Mouse (Mus musculus) monocyte, adult 59 days (primary cell): Measurements from ENCODE around the gene Ccng1. TPM values are rescaled to one million over a fixed set of nuclear protein-coding genes. Genes with fewer than 3 reads are reported as not detected.

Experiments
- total RNA-seq, 2 experiments: library from RNA; stranded (reverse); gene quantifications; one replicate each; pipeline ENCODE4 v1.2.4; 2023

The Ccng1 gene
- 10 to 100 TPM; 45.3 to 48.0 TPM for total RNA-seq

DNA sequence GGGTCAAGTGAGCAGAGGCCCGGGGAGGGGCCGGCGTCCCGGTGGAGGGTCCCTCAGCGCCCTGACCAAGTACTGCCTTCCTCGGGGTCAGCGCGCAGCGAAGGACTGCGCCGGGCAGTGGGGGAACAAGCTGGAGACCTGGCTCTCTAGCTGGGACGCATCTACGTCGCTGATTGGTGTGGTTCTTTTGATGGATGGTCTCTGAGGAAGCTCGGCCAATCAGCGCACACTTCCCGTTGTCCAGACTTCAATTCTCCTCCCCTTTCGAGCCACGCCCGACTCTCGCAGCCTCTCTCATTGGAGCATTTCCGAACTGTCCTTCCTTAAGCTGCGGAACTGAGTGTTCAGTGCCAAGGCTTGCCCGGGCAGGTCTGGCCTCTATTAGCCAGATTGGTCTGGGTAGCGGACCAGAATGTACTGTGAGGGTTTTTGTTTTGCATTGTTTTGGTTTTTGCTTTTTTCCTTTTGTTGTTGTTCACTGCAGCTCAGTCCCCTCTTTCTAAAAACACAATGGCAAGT is at the start of gene Ccng1:
Gene Ccng1 (minus strand): TSS at position 203 of the 519 bp plus-strand sequence.

DNA sequence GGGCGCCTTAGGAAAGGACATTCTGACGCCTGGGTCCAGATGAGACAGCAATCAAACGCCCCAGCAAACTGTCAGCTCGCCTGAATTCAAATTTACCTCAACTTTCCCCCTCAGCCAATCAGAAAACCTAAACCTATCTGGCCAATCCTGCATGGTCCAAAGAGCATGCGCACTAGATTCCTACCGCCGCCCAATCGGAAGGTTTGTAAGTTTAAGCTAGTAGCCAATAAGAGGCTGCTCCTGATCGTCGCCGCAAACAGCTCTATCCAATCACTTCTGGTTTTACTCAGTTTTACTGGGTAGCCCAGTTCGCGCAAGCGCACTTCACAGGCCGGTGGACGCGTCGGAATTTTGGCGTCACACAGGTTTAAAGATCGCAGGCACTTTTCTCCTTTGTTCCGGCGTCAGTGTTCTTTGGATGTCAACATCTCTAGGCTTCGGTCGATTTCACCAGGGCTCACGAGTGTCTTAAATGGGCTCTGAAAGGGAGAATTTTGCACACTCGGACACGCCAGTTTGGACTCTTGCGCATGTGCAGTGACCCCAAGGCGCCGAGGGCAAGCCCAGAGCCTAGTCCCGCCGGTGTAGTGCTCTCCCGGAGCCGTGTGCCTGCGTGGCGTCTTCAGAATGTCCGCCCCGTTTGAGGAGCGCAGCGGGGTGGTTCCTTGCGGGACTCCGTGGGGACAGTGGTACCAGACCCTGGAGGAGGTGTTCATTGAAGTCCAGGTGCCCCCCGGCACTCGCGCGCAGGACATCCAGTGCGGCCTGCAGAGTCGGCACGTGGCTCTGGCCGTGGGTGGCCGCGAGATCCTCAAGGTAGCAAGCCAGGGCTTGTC is 21.6 kb downstream of the Ccng1 start, which contains the start of the genes Hmmr and Nudcd2:
Gene Hmmr (minus strand): TSS at position 84 of the 836 bp plus-strand sequence.
Gene Nudcd2 (plus strand): TSS at position 329 of the 836 bp plus-strand sequence.

Other genes starting within 250 kb of the Ccng1 start
- gene Mat2b, start 60.1 kb downstream of the Ccng1 start, total RNA-seq, result 10 to 100 TPM; 79.0 to 80.6 TPM
- gene Hmmr, start 21.9 kb downstream of the Ccng1 start, total RNA-seq, result under 1 TPM; 0.37 to 0.49 TPM
- gene Nudcd2, start 21.6 kb downstream of the Ccng1 start, total RNA-seq, result 10 to 100 TPM in 1 of 2 experiments, 1 to 10 TPM in 1; 7.9 to 14.3 TPM